ENCODE assay signal across 8 mouse cellular contexts in the genomic region with DNA sequence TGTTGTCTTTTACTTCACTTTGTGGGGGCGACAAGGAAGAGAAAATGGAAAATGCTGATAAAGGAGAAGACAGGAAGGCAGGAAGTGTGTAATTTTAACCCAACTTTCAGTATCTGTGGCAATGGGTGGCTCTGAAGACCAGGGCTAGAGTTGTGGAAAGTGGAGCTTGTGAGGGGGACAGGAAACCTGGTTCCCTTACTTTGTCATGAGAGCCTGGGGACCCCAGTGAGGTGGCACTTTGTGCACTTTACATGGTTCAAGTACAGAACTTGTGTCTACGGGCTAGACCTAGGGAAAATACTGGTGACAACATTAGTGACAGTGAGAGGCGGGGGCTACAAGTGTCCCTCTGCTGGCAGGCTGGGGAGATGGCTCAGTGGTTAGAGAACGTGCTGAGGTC. TPM values are rescaled to one million over a fixed set of nuclear protein-coding genes. Genes with fewer than 3 reads are reported as not detected.
A peak's percentile ranks its signal among the peaks of the same experiment; 100 is the strongest.
DNase-seq lines count a peak whose midpoint lies in the region; ATAC-seq and TF ChIP-seq lines count a peak whose summit lies in the region.

No protein-coding gene starts in this region.

- no peak overlapping the region for H3K4me2 ChIP-seq in lung, embryonic 15.5 days
- H3K4me2 ChIP-seq in neural tube, embryonic 15.5 days: no peak overlapping the region

- no peak for TF ChIP-seq POLR2A in lung, adult 2 months (IDR thresholded peaks at IDR 0.05; ENCODE audit: borderline replicate concordance, extremely low read depth, low read depth, low read length)

- WGBS in lung, embryonic 15.5 days: 56% methylated on average over 4 of the region's 4 CpGs
- WGBS in lung, adult 2 months: 62% methylated on average over 4 of the region's 4 CpGs
- WGBS in neural tube, embryonic 15.5 days: 67% methylated on average over 4 of the region's 4 CpGs

- peak overlapping the region; percentile 95 for H3K27ac ChIP-seq in lung, embryonic 15.5 days
- peak overlapping the region; percentile 91 for H3K27ac ChIP-seq in neural tube, embryonic 15.5 days (replicated peaks)

- H3K27me3 ChIP-seq in lung, embryonic 15.5 days: no peaks in the 10 kb centered on the region
- H3K27me3 ChIP-seq in neural tube, embryonic 15.5 days (replicated peaks): no peaks in the 10 kb centered on the region

- peaks cover 60% of the 10 kb centered on the region for H3K4me1 ChIP-seq in lung, embryonic 15.5 days
- peaks cover 17% of the 10 kb centered on the region; the same call in 1 of the 2 replicates for H3K4me1 ChIP-seq in lung, adult 2 months (ENCODE audit: control insufficient read depth, insufficient read depth, low read length)
- H3K4me1 ChIP-seq in neural tube, embryonic 15.5 days: peaks cover 27% of the 10 kb centered on the region

- TF ChIP-seq CTCF in lung, adult 2 months (IDR thresholded peaks at IDR 0.05; ENCODE audit: insufficient read depth, low read length): no peak

- no peak for ATAC-seq in cerebellum, adult (ENCODE audit: insufficient number of reproducible peaks, low FRiP score, low TSS enrichment)
- no peak for ATAC-seq in lung, embryonic 15.5 days (ENCODE audit: borderline replicate concordance, extremely low read depth, low FRiP score, low TSS enrichment)
- no peak for ATAC-seq in neural tube, embryonic 15.5 days (ENCODE audit: low FRiP score)

- peaks cover 35% of the 10 kb centered on the region for H3K36me3 ChIP-seq in lung, embryonic 15.5 days
- peaks cover 48% of the 10 kb centered on the region for H3K36me3 ChIP-seq in neural tube, embryonic 15.5 days

- peak; percentile 46 for DNase-seq in cerebellum, adult 9-11 months
- DNase-seq in lung, adult 2 months: no peak
- DNase-seq in induced T-regulatory cell, adult 2 months (ENCODE audit: low read depth): peak; percentile 73
- no peak for DNase-seq in kidney, postnatal 36 days
- no peak for DNase-seq in left cerebral cortex, adult 11 months (ENCODE audit: low spot score)

- H3K9me3 ChIP-seq in lung, embryonic 15.5 days: no peaks in the 10 kb centered on the region
- H3K9me3 ChIP-seq in neural tube, embryonic 15.5 days (replicated peaks): no peaks in the 10 kb centered on the region

- H3K4me3 ChIP-seq in lung, embryonic 15.5 days: no peak overlapping the region
- no peak overlapping the region for H3K4me3 ChIP-seq in lung, adult 2 months (replicated peaks; ENCODE audit: extremely low read depth, low read depth, low read length)
- H3K4me3 ChIP-seq in neural tube, embryonic 15.5 days (replicated peaks): no peak overlapping the region

- H3K9ac ChIP-seq in lung, embryonic 15.5 days: no peak overlapping the region
- no peak overlapping the region for H3K9ac ChIP-seq in neural tube, embryonic 15.5 days (replicated peaks)

RNA-seq across cellular contexts. Expression of gene Plekho1, which starts 8.8 kb away (rescaled TPM):
- polyA plus RNA-seq in lung, embryonic 15.5 days (2015; fragmentation: Nextera tagmentation; extraction: Ambion mirVana): 36.0 and 38.2 TPM in 2 replicates
- 55.7 and 82.7 TPM in 2 replicates for polyA plus RNA-seq in lung, adult 2 months (2012; rRNA removed)
- polyA plus RNA-seq in neural tube, embryonic 15.5 days (2015; fragmentation: Nextera tagmentation; extraction: Ambion mirVana): 46.7 and 48.6 TPM in 2 replicates

RNA-seq across cellular contexts. Expression of gene Anp32e, which starts 57.9 kb away (rescaled TPM):
- 222 and 233 TPM in 2 replicates for polyA plus RNA-seq in lung, embryonic 15.5 days (2015; fragmentation: Nextera tagmentation; extraction: Ambion mirVana)
- polyA plus RNA-seq in lung, adult 2 months (2012; rRNA removed): 11.4 and 17.4 TPM in 2 replicates
- 99.6 and 157 TPM in 2 replicates for polyA plus RNA-seq in neural tube, embryonic 15.5 days (2015; fragmentation: Nextera tagmentation; extraction: Ambion mirVana)

Comparison
In these comparisons a context has a peak if more than half of its experiments do, and no peak if none do; other contexts are left out.
1. DNase-seq: peak in cerebellum, adult 9-11 months (single experiment) and induced T-regulatory cell, adult 2 months (single experiment); none in lung, adult 2 months (single experiment), kidney, postnatal 36 days (0 of 2) and left cerebral cortex, adult 11 months (single experiment).